Mouse (Mus musculus) cerebellum, adult 2 months (tissue): Measurements from ENCODE around the gene Parp3.

Experiments
- CTCF ChIP-seq: fragments of 200-500 bp; IDR thresholded peaks from 2 replicates; pipeline ENCODE4 v1.5.1; 2011; ENCODE audit warnings: low read depth, mild to moderate bottlenecking, control low read depth, low read length, moderate library complexity, borderline replicate concordance; ENCODE audit not compliant: insufficient read depth
- POLR2A ChIP-seq: fragments of 200-500 bp; IDR thresholded peaks from 2 replicates; pipeline ENCODE4 v1.6.1; 2011; ENCODE audit warnings: low read length, control low read depth, borderline replicate concordance; ENCODE audit not compliant: insufficient read depth

GRCm38 (mm10) chr9:106472321-106472720 lies 4.4 kb downstream of the Parp3 start:
- TF ChIP-seq POLR2A (no peak), CTCF (no peak)
